Mouse (Mus musculus) midbrain, embryonic 13.5 days (tissue): Measurements from ENCODE around the gene Tpst1. TPM values are rescaled to one million over a fixed set of nuclear protein-coding genes. Genes with fewer than 3 reads are reported as not detected.

Experiments used
- ATAC-seq: fragments of 200-750 bp; cut with Nextera tagmentation; 2 replicates; pipeline ENCODE4 v1.8.0; 2017; ENCODE audit warnings: mild to moderate bottlenecking, moderate TSS enrichment, moderate library complexity
- H3K27ac ChIP-seq: fragments of 300-500 bp; sonication (generic); 2 replicates; pipeline ENCODE4 v1.5.1; 2015; ENCODE audit warnings: inconsistent platforms, mild to moderate bottlenecking, moderate library complexity
- H3K27me3 ChIP-seq: fragments of 300-500 bp; sonication (generic); 2 replicates; pipeline ENCODE4 v1.6.1; 2015; ENCODE audit warnings: mild to moderate bottlenecking, inconsistent platforms
- H3K36me3 ChIP-seq: fragments of 300-500 bp; sonication (generic); 2 replicates; pipeline ENCODE4 v1.6.1; 2015; ENCODE audit warnings: mild to moderate bottlenecking, inconsistent platforms
- H3K4me1 ChIP-seq: fragments of 300-500 bp; sonication (generic); replicated peaks from 2 replicates; pipeline ENCODE4 v1.6.1; 2015; ENCODE audit warnings: inconsistent platforms
- H3K4me2 ChIP-seq: fragments of 300-500 bp; sonication (generic); replicated peaks from 2 replicates; pipeline ENCODE4 v1.6.1; 2015; ENCODE audit warnings: moderate library complexity, mild to moderate bottlenecking, inconsistent platforms
- H3K4me3 ChIP-seq: fragments of 300-500 bp; sonication (generic); replicated peaks from 2 replicates; pipeline ENCODE4 v1.5.1; 2015; ENCODE audit warnings: mild to moderate bottlenecking, inconsistent platforms
- H3K9ac ChIP-seq: fragments of 300-500 bp; sonication (generic); replicated peaks from 2 replicates; pipeline ENCODE4 v1.6.1; 2015; ENCODE audit warnings: mild to moderate bottlenecking, inconsistent platforms
- H3K9me3 ChIP-seq: fragments of 300-500 bp; sonication (generic); 2 replicates; pipeline ENCODE4 v1.6.1; 2016; ENCODE audit warnings: mild to moderate bottlenecking, inconsistent platforms
- WGBS: fragments of 180-500 bp; shearing (Covaris S2); methylation state at CpG from one replicate; pipeline ENCODE4 v1.1.7; 2015; 5-methylcytosine and 5-hydroxymethylcytosine counted together
- polyA plus RNA-seq: library from polyadenylated mRNA; unstranded; fragments of >200 nt; fragmentation: Nextera tagmentation; extraction: Ambion mirVana; gene quantifications from 2 replicates; pipeline ENCODE4 v1.2.1, GENCODE M21; 2015

The Tpst1 gene
- polyA plus RNA-seq, 1 experiment from 2014 or later = 51.0 TPM

- Histone ChIP-seq H3K9me3 (0 out of 2 replicates have a peak, but pooled peaks cover 3% of the 10 kb centered on the region), H3K27ac (no peak overlapping the region), H3K4me2 (peak overlapping the region; percentile 70), H3K27me3 (no peaks in the 10 kb centered on the region), H3K4me3 (peak overlapping the region; percentile 76), H3K36me3 (peaks cover 14% of the 10 kb centered on the region; the same call in 1 of the 2 replicates), H3K4me1 (peaks cover 14% of the 10 kb centered on the region), H3K9ac (peak overlapping the region; percentile 91)
- ATAC-seq = no peak; the same call in 1 of the 2 replicates
- 73% methylated on average over 16 of the region's 16 CpGs for WGBS
These were observed 7.0 kb downstream of the Tpst1 start for GRCm38 (mm10) chr5:130080051-130080681.

GRCm38 (mm10) chr5:130081181-130081881 lies 8.2 kb downstream of the Tpst1 start:
- ATAC-seq = no peak
- no peak overlapping the region for H3K4me3 ChIP-seq
- peaks cover 14% of the 10 kb centered on the region for H3K4me1 ChIP-seq
- no peak overlapping the region for H3K4me2 ChIP-seq
- 97% methylated on average over 8 of the region's 8 CpGs for WGBS
- H3K36me3 ChIP-seq = peaks cover 14% of the 10 kb centered on the region; the same call in 1 of the 2 replicates
- H3K27ac ChIP-seq = no peak overlapping the region
- H3K9me3 ChIP-seq = 0 out of 2 replicates have a peak, but pooled peaks cover 3% of the 10 kb centered on the region
- H3K9ac ChIP-seq = no peak overlapping the region
- no peaks in the 10 kb centered on the region for H3K27me3 ChIP-seq

GRCm38 (mm10) chr5:130082431-130082830 lies 9.3 kb downstream of the Tpst1 start:
- no peak for ATAC-seq
- Histone ChIP-seq H3K9me3 (0 out of 2 replicates have a peak, but pooled peaks cover 3% of the 10 kb centered on the region), H3K4me3 (no peak overlapping the region), H3K27ac (no peak overlapping the region), H3K36me3 (peaks cover 14% of the 10 kb centered on the region; the same call in 1 of the 2 replicates), H3K27me3 (no peaks in the 10 kb centered on the region), H3K4me1 (peaks cover 14% of the 10 kb centered on the region), H3K4me2 (no peak overlapping the region), H3K9ac (no peak overlapping the region)
- 84% methylated on average over 4 of the region's 4 CpGs for WGBS

GRCm38 (mm10) chr5:130084271-130084670 lies 11.1 kb downstream of the Tpst1 start:
- Histone ChIP-seq H3K4me3 (no peak overlapping the region), H3K36me3 (peaks cover 17% of the 10 kb centered on the region; the same call in 1 of the 2 replicates), H3K4me1 (peaks cover 10% of the 10 kb centered on the region), H3K9ac (no peak overlapping the region), H3K9me3 (0 out of 2 replicates have a peak, but pooled peaks cover 3% of the 10 kb centered on the region), H3K4me2 (no peak overlapping the region), H3K27me3 (no peaks in the 10 kb centered on the region), H3K27ac (no peak overlapping the region)
- WGBS = 92% methylated on average over 3 of the region's 3 CpGs
- ATAC-seq = no peak

GRCm38 (mm10) chr5:130088008-130088407 lies 14.9 kb downstream of the Tpst1 start:
- 92% methylated on average over 7 of the region's 7 CpGs for WGBS

GRCm38 (mm10) chr5:130088612-130089011 lies 15.5 kb downstream of the Tpst1 start:
- Histone ChIP-seq H3K9ac (no peak overlapping the region), H3K27me3 (no peaks in the 10 kb centered on the region), H3K9me3 (no peaks in the 10 kb centered on the region), H3K36me3 (peaks cover 20% of the 10 kb centered on the region; the same call in 1 of the 2 replicates), H3K4me1 (no peaks in the 10 kb centered on the region), H3K4me2 (no peak overlapping the region), H3K27ac (no peak overlapping the region), H3K4me3 (no peak overlapping the region)
- WGBS = 96% methylated on average over 4 of the region's 4 CpGs
- no peak for ATAC-seq

More at GRCm38 (mm10) chr5:130088008-130088407, 14.9 kb downstream of the Tpst1 start:
- no peak overlapping the region for H3K27ac ChIP-seq
- no peaks in the 10 kb centered on the region for H3K9me3 ChIP-seq
- no peak overlapping the region for H3K4me2 ChIP-seq
- H3K36me3 ChIP-seq = peaks cover 20% of the 10 kb centered on the region; the same call in 1 of the 2 replicates
- H3K27me3 ChIP-seq = no peaks in the 10 kb centered on the region
- H3K9ac ChIP-seq = no peak overlapping the region
- no peak for ATAC-seq
- H3K4me3 ChIP-seq = no peak overlapping the region
- no peaks in the 10 kb centered on the region for H3K4me1 ChIP-seq

- peaks cover 19% of the 10 kb centered on the region; the same call in 1 of the 2 replicates for H3K36me3 ChIP-seq
- H3K4me2 ChIP-seq = no peak overlapping the region
- 87% methylated on average over 7 of the region's 7 CpGs for WGBS
- H3K9me3 ChIP-seq = no peaks in the 10 kb centered on the region
- no peak overlapping the region for H3K27ac ChIP-seq
- no peak overlapping the region for H3K4me3 ChIP-seq
- no peaks in the 10 kb centered on the region for H3K4me1 ChIP-seq
- no peak overlapping the region for H3K9ac ChIP-seq
- no peaks in the 10 kb centered on the region for H3K27me3 ChIP-seq
- no peak for ATAC-seq
These were observed 16.1 kb downstream of the Tpst1 start for GRCm38 (mm10) chr5:130089177-130089576.

- no peaks in the 10 kb centered on the region for H3K27me3 ChIP-seq
- no peaks in the 10 kb centered on the region for H3K4me1 ChIP-seq
- H3K9me3 ChIP-seq = no peaks in the 10 kb centered on the region
- H3K9ac ChIP-seq = no peak overlapping the region
- no peak overlapping the region for H3K27ac ChIP-seq
- peaks cover 13% of the 10 kb centered on the region; the same call in 1 of the 2 replicates for H3K36me3 ChIP-seq
- H3K4me3 ChIP-seq = no peak overlapping the region
- no peak for ATAC-seq
- no peak overlapping the region for H3K4me2 ChIP-seq
- WGBS = 90% methylated on average over 18 of the region's 18 CpGs
These were observed 16.7 kb downstream of the Tpst1 start for GRCm38 (mm10) chr5:130089626-130090393.

GRCm38 (mm10) chr5:130096754-130097153 lies 23.6 kb downstream of the Tpst1 start:
- Histone ChIP-seq H3K4me3 (no peak overlapping the region), H3K36me3 (peaks cover 5% of the 10 kb centered on the region), H3K9me3 (no peaks in the 10 kb centered on the region), H3K4me2 (no peak overlapping the region), H3K4me1 (no peaks in the 10 kb centered on the region), H3K27me3 (no peaks in the 10 kb centered on the region), H3K27ac (no peak overlapping the region), H3K9ac (no peak overlapping the region)
- 47% methylated on average over 12 of the region's 12 CpGs for WGBS
- no peak for ATAC-seq

GRCm38 (mm10) chr5:130097837-130098236 lies 24.7 kb downstream of the Tpst1 start:
- H3K9ac ChIP-seq = no peak overlapping the region
- no peaks in the 10 kb centered on the region for H3K4me1 ChIP-seq
- H3K36me3 ChIP-seq = peaks cover 14% of the 10 kb centered on the region
- ATAC-seq = no peak
- no peak overlapping the region for H3K4me3 ChIP-seq
- no peaks in the 10 kb centered on the region for H3K9me3 ChIP-seq
- H3K4me2 ChIP-seq = no peak overlapping the region
- 86% methylated on average over 2 of the region's 2 CpGs for WGBS
- H3K27me3 ChIP-seq = no peaks in the 10 kb centered on the region
- H3K27ac ChIP-seq = no peak overlapping the region

- Histone ChIP-seq H3K27ac (no peak overlapping the region), H3K4me3 (no peak overlapping the region), H3K4me2 (no peak overlapping the region), H3K27me3 (no peaks in the 10 kb centered on the region), H3K9ac (no peak overlapping the region), H3K4me1 (no peaks in the 10 kb centered on the region), H3K9me3 (no peaks in the 10 kb centered on the region), H3K36me3 (peaks cover 26% of the 10 kb centered on the region)
- no peak for ATAC-seq
- 96% methylated on average over 17 of the region's 17 CpGs for WGBS
These were observed 28.6 kb downstream of the Tpst1 start for GRCm38 (mm10) chr5:130101724-130102123.

GRCm38 (mm10) chr5:130109348-130109747 lies 36.2 kb downstream of the Tpst1 start:
- H3K27ac ChIP-seq = no peak overlapping the region
- no peaks in the 10 kb centered on the region for H3K27me3 ChIP-seq
- no peak overlapping the region for H3K4me2 ChIP-seq
- H3K4me3 ChIP-seq = no peak overlapping the region
- H3K36me3 ChIP-seq = peaks cover 12% of the 10 kb centered on the region
- ATAC-seq = no peak
- H3K4me1 ChIP-seq = no peaks in the 10 kb centered on the region
- H3K9ac ChIP-seq = no peak overlapping the region
- 87% methylated on average over 3 of the region's 3 CpGs for WGBS
- H3K9me3 ChIP-seq = no peaks in the 10 kb centered on the region
